Mouse (Mus musculus): ENCODE results near the gene Litaf. TPM values are rescaled to one million over a fixed set of nuclear protein-coding genes. Genes with fewer than 3 reads are reported as not detected.

Litaf gene
- 19.7 and 25.1 TPM in 2 replicates for polyA plus RNA-seq (2021; fragmentation: Nextera tagmentation)
- long read RNA-seq, experiment 1, transcript Litaf-201 (4 exons, 2,235 nt): major isoform, 101 of 113 reads
- long read RNA-seq, experiment 1, partial matches to known transcripts: 7 of 113 reads
- long read RNA-seq, experiment 1, other reads (novel, unspliced or antisense): 5 of 113 reads
- long read RNA-seq, experiment 2, transcript Litaf-201 (4 exons, 2,235 nt): major isoform, 22 of 33 reads
- long read RNA-seq, experiment 2, partial matches to known transcripts: 3 of 33 reads
- long read RNA-seq, experiment 2, other reads (novel, unspliced or antisense): 6 of 33 reads

DNA sequence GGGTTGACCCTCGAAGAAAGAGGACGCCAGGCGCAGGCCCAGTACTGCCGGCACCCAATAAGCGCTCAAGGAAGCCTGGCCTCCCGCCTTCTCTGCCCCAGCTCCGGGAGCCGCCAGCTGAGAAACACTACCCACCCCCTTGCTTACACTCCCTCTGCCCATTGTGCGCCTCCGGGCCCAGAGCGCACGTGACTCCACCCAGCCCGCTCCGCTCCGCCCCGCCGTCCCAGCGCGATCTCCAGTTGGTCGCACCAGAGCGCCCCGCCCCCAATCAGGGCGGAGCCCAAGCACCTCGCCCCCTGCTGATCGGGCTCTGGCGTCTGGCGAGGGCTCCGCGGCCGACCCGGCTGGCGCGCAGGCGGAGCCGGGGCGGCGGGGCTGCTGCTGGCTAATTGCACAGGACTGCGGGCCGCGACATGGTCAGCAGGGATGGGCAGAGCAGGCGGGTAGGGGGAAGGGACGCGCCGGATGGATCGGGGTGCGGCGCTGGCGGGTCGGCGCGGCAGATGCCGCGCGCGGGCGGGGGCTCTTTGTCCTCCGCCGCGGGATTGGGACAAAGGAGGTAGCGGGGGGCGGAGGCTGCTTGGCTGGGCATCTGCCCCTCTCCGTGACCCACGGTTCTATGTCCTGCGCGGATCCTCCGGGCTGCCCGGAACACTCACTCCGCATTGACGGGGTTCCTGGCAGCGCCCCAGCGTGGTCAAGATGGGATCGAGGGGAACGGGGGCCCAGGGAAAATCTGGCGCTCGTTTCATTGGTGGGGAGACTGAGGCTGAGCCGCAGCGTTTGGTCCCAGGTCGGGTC, at the start of gene Litaf:
Litaf (minus strand) TSS at position 129 of the 804 bp plus-strand sequence.

DNA sequence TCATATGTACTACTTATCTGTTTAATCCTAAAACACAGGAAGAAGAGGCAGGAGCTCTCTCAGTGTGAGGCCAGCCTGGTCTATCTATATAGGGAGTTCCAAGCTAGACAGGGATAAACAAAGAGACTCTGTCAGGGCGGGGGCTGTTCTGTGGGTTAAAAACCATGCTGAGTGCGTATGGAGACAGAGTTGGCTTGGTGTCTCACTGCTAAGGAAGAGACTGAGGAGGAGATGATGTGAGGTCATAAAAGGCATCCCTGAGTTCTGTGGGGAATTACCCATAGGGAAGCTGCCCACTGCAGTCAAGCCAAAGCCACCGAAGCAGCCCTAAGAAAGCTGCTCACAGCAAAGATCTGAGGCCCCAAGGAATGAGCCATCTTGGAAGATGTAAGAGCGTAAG, 5.3 kb downstream of the Litaf start, which contains the start of gene Snn:
Snn (plus strand) TSS at position 301 of the 400 bp plus-strand sequence.

Other genes starting within 250 kb of the Litaf start
- gene Rmi2, start 231.1 kb downstream of the Litaf start, polyA plus RNA-seq (2021; fragmentation: Nextera tagmentation): 0.03 and 0.05 TPM in 2 replicates
- 44.2 and 75.8 TPM in 2 replicates for gene Snn, start 5.2 kb downstream of the Litaf start, polyA plus RNA-seq (2021; fragmentation: Nextera tagmentation)
- 10.9 and 15.5 TPM in 2 replicates for gene Txndc11, start 68.5 kb upstream of the Litaf start, polyA plus RNA-seq (2021; fragmentation: Nextera tagmentation)
- 9.5 and 13.9 TPM in 2 replicates for gene Zc3h7a, start 110.2 kb upstream of the Litaf start, polyA plus RNA-seq (2021; fragmentation: Nextera tagmentation)
- gene Rsl1d1, start 137.2 kb upstream of the Litaf start, polyA plus RNA-seq (2021; fragmentation: Nextera tagmentation): 42.2 and 47.6 TPM in 2 replicates
- gene Gspt1, start 188.2 kb upstream of the Litaf start, polyA plus RNA-seq (2021; fragmentation: Nextera tagmentation): 9.9 and 29.2 TPM in 2 replicates
- gene Tnfrsf17, start 247.7 kb upstream of the Litaf start, polyA plus RNA-seq (2021; fragmentation: Nextera tagmentation): 1.6 and 2.5 TPM in 2 replicates